Mouse (Mus musculus) C2C12 (cell line): ENCODE measurements around the gene Plekhb1. TPM values are rescaled to one million over a fixed set of nuclear protein-coding genes. Genes with fewer than 3 reads are reported as not detected.

Experiments
- H3K27me3 ChIP-seq: one replicate; pipeline ENCODE4 v1.6.1; 2011; ENCODE audit not compliant: control insufficient read depth, insufficient read depth, insufficient read length
- H3K36me3 ChIP-seq: one replicate; pipeline ENCODE4 v1.6.1; 2011; ENCODE audit not compliant: control insufficient read depth, insufficient read depth
- H3K4me3 ChIP-seq: one replicate; pipeline ENCODE4 v1.5.1; 2011; ENCODE audit warnings: mild to moderate bottlenecking, control low read depth; ENCODE audit not compliant: poor library complexity, insufficient read depth, severe bottlenecking
- H3K79me2 ChIP-seq: one replicate; pipeline ENCODE4 v1.6.1; 2011; ENCODE audit not compliant: control insufficient read depth, insufficient read depth
- H3K79me3 ChIP-seq: one replicate; pipeline ENCODE4 v1.6.1; 2011; ENCODE audit warnings: low read depth, control low read depth
- H3ac ChIP-seq: one replicate; pipeline ENCODE3; 2011; ENCODE audit warnings: low read depth; ENCODE audit not compliant: control insufficient read depth, insufficient read length
- CEBPB ChIP-seq: IDR thresholded peaks from one replicate; pipeline ENCODE4 v1.6.1; 2011; ENCODE audit warnings: low read depth, mild to moderate bottlenecking, control low read depth, moderate library complexity
- CTCF ChIP-seq: IDR thresholded peaks from one replicate; pipeline ENCODE4 v1.5.1; 2011; ENCODE audit not compliant: control insufficient read depth, insufficient read depth, insufficient read length
- FOSL1 ChIP-seq: IDR thresholded peaks from one replicate; pipeline ENCODE4 v1.8.0; 2011; ENCODE audit warnings: mild to moderate bottlenecking, low read length; ENCODE audit not compliant: poor library complexity, insufficient read depth, severe bottlenecking
- MAX ChIP-seq: IDR thresholded peaks from one replicate; pipeline ENCODE4 v1.6.1; 2011; ENCODE audit warnings: mild to moderate bottlenecking, control low read depth
- MYOD1 ChIP-seq: IDR thresholded peaks from one replicate; pipeline ENCODE4 v1.6.1; 2011; ENCODE audit warnings: low read depth; ENCODE audit not compliant: control insufficient read depth, insufficient read length
- MYOG ChIP-seq: IDR thresholded peaks from one replicate; pipeline ENCODE4 v1.6.1; 2011; ENCODE audit not compliant: control insufficient read depth, insufficient read length; ENCODE audit errors: extremely low read depth
- USF1 ChIP-seq: IDR thresholded peaks from one replicate; pipeline ENCODE4 v1.6.1; 2011; ENCODE audit warnings: low read depth, mild to moderate bottlenecking, control low read depth, moderate library complexity
- polyA plus RNA-seq: library from polyadenylated mRNA; unstranded; fragments of >200 nt; fragmentation: generic; extraction: Trizol; gene quantifications from one replicate; pipeline ENCODE4 v1.2.1, GENCODE M21; 2012; ENCODE audit warnings: missing spikeins

Plekhb1 gene
- polyA plus RNA-seq, 1 experiment, result 0.94 TPM

GRCm38 (mm10) chr7:100678948-100679880 is 17.0 kb upstream of the Plekhb1 start:
- TF ChIP-seq CTCF (no peak), USF1 (no peak), MYOD1 (no peak), CEBPB (no peak), MAX (no peak), FOSL1 (no peak), MYOG (no peak)

DNA sequence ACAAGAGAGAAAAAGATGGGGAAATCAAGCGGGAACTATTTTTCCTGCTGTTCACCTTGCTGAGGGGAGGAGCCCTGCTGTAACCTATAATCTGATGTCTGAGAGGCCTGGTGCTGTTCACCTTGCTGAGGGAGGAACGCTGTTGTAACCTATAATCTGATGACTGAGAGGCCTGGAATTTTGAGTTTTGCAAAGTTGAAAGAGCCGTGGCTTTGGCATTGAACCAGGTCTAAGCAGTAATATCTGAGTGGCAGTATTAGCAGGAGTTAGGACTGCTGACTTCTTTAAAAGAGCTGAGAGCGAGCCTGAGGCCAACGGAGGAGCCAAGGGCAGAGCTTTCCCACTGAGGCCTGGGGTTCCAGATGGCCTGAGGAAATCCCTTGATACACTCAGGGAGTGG is 15.8 kb upstream of the Plekhb1 start:
- no peaks in the 10 kb centered on the region for H3K27me3 ChIP-seq
- H3K36me3 ChIP-seq, result no peaks in the 10 kb centered on the region
- no peak for TF ChIP-seq CTCF
- no peak for TF ChIP-seq FOSL1
- TF ChIP-seq MYOG, result no peak
- no peak for TF ChIP-seq MYOD1
- TF ChIP-seq CEBPB, result no peak
- TF ChIP-seq USF1, result no peak
- no peak for TF ChIP-seq MAX
- H3K79me2 ChIP-seq, result no peaks in the 10 kb centered on the region
- H3K79me3 ChIP-seq, result no peaks in the 10 kb centered on the region
- H3K4me3 ChIP-seq, result no peak overlapping the region
- H3ac ChIP-seq, result no peak overlapping the region

More at GRCm38 (mm10) chr7:100678948-100679880, 17.0 kb upstream of the Plekhb1 start:
- no peaks in the 10 kb centered on the region for H3K27me3 ChIP-seq
- H3K79me3 ChIP-seq, result no peaks in the 10 kb centered on the region
- no peaks in the 10 kb centered on the region for H3K36me3 ChIP-seq
- no peak overlapping the region for H3K4me3 ChIP-seq
- no peak overlapping the region for H3ac ChIP-seq
- H3K79me2 ChIP-seq, result no peaks in the 10 kb centered on the region

DNA sequence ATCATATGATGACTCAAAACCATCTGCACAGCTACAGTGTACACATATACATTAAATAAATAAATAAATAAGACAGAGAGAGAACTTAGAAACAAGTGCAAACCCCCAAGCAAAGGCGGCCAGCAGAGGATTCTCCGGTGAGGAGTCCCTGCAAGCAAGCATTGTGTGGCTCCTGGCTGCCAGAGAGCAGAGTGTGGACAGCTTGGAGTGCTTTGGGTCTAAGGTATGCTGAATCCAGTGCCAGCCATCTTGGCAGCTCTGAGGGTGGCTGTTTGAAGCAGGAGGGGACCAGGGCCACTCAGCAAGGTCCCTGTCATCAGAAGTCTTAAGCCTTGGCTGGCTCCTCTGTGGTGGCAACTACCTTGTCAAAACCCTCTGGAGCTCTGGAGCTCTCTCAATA is 12.7 kb upstream of the Plekhb1 start:
- Histone ChIP-seq H3K79me2 (no peaks in the 10 kb centered on the region), H3ac (no peak overlapping the region), H3K79me3 (no peaks in the 10 kb centered on the region), H3K36me3 (no peaks in the 10 kb centered on the region), H3K27me3 (no peaks in the 10 kb centered on the region), H3K4me3 (no peak overlapping the region)
- TF ChIP-seq USF1, result no peak
- TF ChIP-seq FOSL1, result no peak
- TF ChIP-seq CEBPB, result no peak
- no peak for TF ChIP-seq MYOD1
- no peak for TF ChIP-seq MYOG
- TF ChIP-seq CTCF, result no peak
- no peak for TF ChIP-seq MAX

DNA sequence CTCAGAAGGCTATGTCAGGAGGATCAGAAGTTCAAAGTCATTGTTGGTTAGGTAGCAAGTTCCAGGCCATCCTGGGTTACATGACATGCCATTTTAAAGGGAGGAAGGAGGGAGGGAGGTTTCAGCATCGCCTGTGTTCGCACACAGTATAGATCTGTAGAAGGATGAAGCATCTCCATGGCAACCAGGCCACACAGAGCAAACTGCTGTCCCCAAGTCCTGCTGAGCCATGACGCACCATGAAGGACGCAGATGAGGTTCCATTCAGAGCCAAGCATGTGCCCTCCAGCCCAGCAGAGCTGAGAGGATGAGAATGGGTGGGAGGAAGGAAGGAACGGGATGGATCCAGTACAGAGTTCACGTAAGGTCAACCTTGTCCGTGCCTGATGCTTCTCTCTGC is 11.2 kb upstream of the Plekhb1 start:
- H3ac ChIP-seq, result no peak overlapping the region
- TF ChIP-seq CEBPB (no peak), MAX (no peak), MYOD1 (no peak), FOSL1 (no peak), USF1 (no peak), MYOG (no peak), CTCF (no peak)
- H3K27me3 ChIP-seq, result no peaks in the 10 kb centered on the region

DNA sequence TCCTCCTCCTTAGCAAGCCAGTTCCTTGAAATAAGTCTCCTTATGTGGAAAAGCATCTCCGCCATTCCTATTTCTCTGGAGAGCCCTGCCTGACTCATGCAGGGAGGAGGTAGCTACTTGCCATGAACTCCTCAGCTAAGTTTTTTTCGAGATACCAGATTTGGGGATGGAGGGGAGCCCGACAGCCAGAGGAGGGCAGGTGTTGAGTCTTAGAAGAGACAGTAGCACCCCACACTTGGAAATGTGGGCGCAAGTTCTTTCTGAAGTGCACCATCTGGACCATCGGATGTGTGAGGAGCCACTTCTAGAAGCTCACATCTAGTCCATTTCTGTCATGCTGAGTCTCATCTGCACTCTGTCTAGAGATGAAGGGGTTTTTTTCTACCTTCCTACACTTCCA is 8.4 kb upstream of the Plekhb1 start:
- Histone ChIP-seq H3K36me3 (no peaks in the 10 kb centered on the region), H3K27me3 (no peaks in the 10 kb centered on the region), H3K4me3 (no peak overlapping the region), H3ac (no peak overlapping the region), H3K79me2 (no peaks in the 10 kb centered on the region), H3K79me3 (no peaks in the 10 kb centered on the region)
- no peak for TF ChIP-seq CTCF
- no peak for TF ChIP-seq CEBPB
- no peak for TF ChIP-seq MYOD1
- no peak for TF ChIP-seq MAX
- no peak for TF ChIP-seq USF1
- no peak for TF ChIP-seq MYOG
- no peak for TF ChIP-seq FOSL1

More for the DNA sequence above, 11.2 kb upstream of the Plekhb1 start:
- Histone ChIP-seq H3K79me3 (no peaks in the 10 kb centered on the region), H3K4me3 (no peak overlapping the region), H3K36me3 (no peaks in the 10 kb centered on the region), H3K79me2 (no peaks in the 10 kb centered on the region)
